Mouse (Mus musculus) fat pad, adult 2 months (tissue): ENCODE data around the gene Ccndbp1.
"Not testable (repeated sequence)": the region's sequence is repeated elsewhere in the genome, so short reads cannot be mapped to it uniquely, and the experiment has no call there.

Experiments
- DNase-seq: peaks from one replicate; pipeline ENCODE4 v3.0.0-alpha.2; 2011; ENCODE audit warnings: low read depth, low spot score; ENCODE audit errors: extremely low read depth

The Ccndbp1 gene

DNA sequence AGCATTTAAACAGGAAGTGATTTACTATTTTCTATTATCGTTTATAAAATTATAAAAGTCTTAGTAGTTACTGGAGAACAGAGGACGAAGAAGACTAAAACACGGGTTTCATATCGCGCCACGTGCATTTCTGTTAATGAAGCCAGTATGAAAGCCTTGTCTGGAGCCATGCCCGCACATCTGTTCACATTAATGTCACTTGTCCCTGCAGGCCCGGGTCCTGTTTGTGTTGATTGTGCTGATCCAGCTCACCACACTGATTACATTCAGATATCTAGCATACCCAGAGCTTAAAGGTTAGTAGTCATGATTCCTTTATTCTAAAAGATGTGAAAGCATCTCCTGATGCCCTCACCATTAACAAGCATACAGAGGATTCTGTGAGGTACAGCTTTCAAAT is 9.3 kb upstream of the Ccndbp1 start:
- no peak for DNase-seq

DNA sequence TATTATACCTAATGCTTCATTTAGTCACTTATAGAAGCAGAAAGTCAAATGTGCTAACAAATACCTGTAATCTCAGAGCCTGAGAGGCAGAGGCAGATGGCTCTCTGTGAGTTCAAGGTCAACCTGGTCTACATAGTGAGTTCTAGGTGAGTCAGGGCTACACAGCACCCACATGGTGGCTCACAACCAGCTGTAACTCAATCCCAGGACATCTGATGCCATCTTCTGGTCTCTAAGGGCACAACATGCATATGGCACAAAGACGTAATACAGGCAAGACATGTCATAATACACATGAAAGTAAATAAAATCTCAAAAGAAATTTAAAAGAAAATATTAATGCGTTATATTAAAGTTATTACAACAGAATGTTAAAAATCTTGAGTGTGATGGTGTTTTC is 4.6 kb upstream of the Ccndbp1 start:
- DNase-seq: no peak

DNA sequence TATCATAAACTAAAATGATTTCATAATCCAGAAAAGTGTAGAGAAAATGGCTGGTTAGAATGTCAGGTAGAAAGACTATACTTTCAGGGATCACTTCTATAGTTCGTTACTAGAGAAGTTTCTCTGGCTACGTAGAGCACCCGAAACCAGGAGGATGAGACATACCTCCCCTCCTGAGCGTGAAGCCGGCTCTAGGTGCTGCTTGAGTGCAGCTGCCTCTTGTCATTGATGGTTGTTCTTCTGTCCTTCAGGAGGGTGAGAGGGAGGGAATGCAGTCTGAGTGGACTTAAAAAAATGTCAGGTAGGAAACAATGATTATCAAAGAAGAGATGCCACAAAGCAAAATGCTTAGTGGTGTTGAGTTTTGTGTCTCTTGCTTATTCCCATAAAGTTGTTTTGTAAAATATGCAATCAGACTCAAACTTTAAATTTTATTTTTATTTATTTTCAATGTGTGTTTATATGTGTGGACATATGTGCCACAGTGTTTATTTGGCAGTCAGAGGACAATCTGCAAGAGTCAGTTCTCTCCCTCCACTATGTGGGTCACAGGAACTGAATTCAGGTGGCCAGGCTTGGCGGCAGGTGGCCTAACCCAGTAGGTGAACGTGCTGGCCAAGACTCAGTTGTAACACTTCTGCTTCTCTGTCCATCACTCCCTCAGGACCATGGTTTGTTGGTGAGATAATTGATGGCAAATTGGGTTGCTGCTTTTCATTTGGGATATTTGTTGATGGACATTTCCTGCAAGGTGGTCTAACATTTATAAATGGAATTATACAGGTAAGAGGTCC is 4.0 kb upstream of the Ccndbp1 start:
- no peak for DNase-seq

DNA sequence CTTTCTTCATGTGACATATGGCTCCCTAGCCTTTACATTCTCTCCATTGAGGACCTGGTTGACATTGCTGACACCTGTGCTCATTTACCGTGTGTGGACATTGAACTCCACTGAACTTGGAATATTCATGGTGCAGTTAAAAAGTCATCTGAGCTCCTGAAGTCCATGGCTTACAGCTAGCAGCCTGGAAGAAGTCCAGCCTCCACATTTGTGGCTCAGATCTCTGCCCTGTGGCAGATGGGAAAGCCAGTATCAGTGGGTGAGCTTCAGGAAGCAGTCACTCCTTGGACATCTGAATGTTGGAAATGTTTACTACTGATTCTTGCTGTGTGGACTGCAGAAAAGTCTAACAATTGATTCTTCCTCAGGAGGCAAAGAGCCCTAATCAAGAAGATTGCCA is 1.2 kb upstream of the Ccndbp1 start:
- DNase-seq: no peak

DNA sequence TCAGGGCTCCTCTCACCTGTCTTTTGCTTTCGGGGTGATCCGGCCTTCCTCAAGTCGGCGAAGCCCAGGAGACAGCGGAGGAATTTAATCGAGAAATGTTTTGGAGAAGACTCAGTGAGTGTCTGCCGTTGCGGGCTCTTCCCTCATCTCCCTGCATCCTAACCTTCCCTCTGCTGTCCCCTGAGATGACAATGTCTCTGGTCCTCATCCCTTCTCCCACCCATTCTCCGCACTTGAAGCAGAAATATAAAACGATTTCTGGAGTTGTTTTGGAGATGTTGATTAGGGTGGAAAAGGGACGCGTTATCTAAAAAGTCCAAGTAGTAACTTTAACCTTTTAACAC is 433 bp downstream of the Ccndbp1 start:
- no peak for DNase-seq

DNA sequence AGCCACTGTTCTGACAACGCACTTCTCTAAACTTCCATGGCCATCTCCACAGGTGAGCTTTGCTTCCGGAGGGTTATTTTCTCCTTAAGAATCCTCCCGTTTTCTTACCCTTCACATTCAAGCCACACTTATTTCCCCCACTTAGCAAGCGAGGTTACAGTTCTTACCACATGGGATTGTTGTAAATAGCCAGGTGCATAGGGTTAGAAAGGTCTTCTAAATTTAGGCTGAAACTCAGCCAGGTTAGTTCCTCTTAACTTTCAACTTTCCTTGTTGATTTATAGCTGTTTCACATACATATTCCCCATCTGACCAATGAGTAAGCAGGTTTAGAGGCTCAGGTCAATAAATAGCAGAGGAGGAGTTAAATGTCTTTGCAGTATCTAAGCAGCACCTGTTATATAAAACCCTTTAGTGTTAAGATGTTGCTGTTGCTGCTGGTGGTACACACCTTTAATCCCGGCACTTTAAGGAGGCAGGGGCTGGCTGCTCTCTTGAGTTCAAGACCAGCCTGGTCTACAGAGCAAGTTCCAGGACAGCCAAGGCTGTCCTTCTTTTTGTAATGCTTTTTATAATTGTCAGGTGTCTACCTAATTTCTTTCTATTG is 971 bp downstream of the Ccndbp1 start:
- DNase-seq: no peak

DNA sequence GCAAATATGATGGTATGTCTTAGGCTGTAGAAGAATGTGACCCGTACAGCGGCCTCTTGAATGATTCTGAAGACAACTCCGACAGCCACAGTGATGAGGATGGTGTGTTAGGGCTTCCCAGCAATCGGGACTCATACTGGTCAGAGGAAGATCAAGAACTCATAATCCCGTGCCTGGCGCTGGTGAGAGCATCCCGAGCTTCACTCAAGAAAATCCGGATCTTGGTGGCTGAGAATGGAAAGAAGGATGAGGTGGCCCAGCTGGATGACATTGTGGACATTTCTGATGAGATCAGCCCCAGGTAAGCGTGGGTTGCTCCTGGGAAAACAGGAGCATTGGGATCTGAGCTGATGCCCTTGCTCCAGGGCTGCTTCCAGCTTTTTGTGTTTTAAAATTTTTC is 4.5 kb downstream of the Ccndbp1 start:
- no peak for DNase-seq

DNA sequence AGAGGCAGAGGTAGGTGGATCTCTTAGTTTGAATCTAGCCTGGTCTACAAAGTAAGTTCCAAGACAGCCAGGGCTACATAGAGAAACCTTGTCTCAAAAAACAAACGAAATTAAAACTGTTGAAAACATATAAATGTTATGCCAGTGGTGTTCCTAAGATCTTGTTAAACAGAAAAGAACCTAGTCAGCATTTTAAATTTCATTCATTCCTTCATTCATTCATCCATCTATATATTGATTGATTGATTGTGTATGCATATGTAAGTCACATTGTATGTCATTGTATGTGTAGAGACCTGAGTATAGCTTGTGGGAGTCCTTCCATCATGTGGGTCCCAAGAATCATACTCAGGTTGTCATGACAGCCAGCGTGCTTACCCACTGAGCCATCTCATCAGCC is 7.3 kb downstream of the Ccndbp1 start:
- no peak for DNase-seq

DNA sequence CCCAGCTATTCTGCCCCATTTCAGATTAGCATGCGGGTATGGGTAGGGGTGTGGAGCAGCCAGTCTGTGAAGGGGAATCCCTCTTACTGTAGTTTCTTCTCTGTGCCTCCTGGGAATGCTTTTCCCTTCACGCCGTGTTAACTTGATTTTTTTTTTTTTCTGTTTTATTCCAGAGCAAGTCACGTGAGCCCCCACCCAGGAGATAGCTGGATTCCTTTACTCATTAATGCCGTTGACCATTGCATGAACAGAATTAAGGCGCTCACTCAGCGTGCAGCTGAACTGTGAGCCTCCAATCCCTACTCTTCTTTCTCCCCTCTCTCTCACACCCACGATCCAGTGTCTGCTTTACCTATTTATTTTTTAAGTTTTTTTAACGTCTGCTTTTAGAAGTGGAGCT is 8.0 kb downstream of the Ccndbp1 start:
- DNase-seq: no peak

DNA sequence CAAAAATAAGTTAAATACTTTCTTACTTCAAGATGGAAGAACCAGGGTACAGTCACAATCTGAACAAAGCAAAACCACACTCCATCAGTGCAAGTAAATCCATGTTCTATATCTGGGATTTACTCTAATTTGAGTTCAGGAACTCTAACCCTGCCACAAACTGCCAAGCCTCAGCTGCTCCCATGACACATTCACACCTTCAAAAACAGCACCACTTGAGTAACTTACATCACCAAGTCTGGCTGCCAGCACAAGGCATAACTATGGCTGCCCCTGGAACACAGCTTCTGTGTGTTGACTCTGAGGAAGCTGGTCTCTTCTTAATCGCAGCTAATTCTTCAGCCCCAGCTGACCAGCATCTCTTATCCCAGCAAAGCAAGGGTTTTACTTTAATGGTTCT is 8.9 kb downstream of the Ccndbp1 start:
- DNase-seq: no peak

DNA sequence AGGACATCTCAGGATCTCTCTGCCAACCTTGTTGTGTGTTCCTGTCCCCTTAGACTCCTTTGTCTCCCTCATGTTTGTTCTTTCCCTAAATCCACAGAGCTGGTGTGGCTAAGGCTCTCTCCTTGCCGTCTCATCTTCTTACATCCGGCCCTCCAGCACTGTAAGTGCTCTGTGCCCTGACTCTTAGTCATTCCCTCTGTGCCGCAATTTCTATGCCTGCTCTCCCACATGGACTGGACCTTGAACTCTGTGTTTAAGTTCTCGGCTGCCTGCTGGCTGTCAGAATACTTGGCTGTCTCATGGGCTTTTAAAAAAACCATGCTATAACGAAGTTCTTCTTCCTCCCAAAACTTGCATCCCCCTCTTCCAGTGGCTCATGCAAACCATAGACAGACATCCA is 14.7 kb downstream of the Ccndbp1 start:
- no peak for DNase-seq

DNA sequence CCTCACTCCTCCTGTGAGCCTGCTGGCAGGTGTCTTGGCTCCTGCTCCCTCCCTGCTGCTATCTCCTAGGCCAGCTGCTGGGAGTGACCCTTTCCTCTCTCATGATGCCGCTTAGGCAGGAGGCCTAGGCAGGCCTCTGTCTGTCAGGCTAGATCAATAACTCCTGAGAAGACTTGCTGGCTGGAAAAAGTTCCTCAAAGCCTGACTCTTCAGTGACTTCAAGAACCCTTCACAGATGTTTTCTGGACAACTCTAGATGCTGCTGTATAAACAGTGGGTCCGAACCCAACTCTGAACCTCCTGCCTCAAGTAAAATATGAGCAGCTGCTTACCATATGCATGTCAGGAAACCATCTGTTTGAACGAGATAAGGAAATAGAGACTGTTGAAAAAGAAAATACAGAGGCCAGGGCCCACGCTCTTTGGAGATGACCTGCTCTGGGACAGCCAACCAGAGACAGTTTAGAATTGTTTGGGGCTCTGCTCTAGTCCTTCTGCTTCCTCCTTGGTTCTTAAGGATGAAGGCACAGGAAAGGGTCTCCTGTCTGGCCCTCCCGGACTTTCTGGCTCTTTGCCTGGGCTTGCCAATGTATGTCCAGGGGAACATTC is 28.6 kb downstream of the Ccndbp1 start, which contains the start of gene Epb42:
Gene Epb42, minus strand, starts transcription at position 340 of the 609 bp plus-strand sequence.
- DNase-seq: no peak

DNA sequence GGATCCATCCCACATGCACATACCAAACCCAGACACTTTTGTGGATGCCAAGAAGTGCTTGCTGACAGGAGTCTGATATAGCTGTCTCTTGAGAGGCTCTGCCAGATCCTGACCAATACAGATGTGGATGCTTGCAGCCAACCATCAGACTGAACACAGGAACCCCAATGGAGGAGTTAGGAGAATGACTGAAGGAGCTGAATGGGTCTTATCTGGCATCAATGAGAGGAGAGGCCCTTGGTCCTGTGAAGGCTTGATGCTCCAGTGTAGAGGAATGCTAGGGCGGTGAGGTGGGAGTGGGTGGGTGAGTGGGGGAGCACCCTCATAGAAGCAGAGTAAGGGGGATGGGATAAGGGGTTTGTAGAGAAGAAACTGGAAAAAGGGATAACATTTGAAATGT is 30.6 kb downstream of the Ccndbp1 start:
- DNase-seq: not testable (repeated sequence)

DNA sequence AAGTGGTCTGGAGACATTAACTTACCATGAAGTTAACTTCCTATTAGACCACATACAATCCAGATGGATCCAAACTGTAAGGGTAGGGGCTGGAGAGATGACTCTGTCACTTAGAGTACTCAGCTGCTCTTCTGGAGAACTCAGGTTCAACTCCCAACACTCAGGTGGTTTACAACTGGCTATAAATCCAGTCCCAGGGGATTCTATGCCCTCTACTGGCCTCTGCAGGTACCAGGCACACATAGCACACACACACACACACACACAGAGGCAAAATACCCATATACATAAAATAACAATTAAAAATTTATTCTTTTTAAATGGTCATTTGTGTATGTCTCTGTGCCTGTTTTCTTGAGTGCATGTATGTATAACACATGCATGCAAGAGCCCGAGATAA is 31.2 kb downstream of the Ccndbp1 start:
- no peak for DNase-seq

DNA sequence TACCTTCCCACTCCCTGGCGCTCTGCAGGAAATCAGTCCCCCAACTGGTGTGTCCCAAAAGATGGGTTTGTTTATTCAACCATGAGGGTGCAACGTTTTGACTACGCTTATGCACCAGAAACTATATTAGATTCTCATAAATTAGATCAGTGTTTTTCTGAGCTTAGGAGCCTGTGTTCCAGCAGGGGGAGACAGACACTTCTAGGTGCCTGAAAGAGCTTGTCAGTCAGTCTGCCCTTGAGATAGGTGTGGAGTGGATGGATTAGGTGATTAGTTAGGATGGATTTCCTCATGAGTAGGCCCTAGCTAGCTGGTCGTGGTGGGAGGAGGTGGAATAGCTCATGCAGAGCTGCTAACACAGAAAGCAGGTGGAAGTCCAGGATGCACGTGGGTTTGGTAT is 32.9 kb downstream of the Ccndbp1 start:
- no peak for DNase-seq

DNA sequence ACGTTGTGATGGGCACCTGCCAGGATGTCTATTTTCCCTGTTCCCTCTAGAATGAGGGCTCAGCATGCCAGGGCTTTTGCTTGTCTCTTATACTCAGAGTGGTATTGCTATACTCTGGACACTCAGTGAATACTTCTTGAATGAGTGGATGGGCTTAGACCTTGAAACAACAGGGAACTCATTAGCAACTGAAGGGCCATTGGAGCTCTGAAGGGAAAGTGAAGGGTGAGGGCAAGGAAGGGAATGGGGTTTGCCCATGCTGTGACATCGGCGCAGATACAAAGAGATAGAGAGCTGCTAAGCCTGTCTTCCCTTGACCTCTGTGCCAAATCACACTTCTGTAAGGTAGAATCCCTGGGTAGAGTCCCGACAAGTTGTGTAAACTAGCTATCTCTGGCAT is 37.5 kb downstream of the Ccndbp1 start:
- DNase-seq: no peak

DNA sequence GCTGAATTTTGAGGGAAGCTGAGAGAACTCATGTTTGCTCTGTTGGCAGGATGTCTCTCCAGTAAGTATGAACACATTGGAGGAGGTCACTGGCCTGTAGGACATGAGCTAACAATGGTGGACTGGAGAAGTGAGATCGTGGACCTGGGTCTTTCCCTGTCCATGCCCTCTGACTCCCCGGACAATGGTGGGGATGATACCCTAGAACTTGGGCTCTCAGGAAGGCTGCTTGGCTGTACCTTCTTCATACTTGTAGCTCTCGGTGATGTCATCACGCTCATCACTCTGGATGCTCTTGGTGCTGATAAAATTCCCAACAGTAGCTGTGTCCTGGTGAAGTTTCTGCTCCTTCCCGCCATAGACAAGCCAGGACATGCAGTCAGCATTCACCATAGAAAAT is 44.0 kb downstream of the Ccndbp1 start:
- no peak for DNase-seq

DNA sequence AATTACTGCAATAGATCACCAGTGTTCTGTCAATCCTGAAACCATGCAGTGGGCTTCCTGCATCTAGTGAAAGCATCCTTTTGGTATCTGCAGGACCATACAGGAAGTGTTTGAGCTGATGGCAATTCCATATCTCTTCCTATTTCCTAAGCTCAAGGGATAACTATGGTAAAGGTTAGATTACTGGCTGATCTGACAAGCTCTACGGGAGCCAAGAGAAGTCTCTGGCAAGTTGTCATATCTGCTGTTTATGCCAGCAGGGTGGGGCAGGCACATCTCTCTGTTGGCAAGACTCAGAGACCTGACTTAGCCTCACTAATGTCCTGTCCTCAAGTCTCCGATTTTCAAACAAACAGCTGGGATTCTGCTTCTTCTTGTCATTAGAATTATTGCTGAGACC is 45.9 kb downstream of the Ccndbp1 start:
- no peak for DNase-seq

DNA sequence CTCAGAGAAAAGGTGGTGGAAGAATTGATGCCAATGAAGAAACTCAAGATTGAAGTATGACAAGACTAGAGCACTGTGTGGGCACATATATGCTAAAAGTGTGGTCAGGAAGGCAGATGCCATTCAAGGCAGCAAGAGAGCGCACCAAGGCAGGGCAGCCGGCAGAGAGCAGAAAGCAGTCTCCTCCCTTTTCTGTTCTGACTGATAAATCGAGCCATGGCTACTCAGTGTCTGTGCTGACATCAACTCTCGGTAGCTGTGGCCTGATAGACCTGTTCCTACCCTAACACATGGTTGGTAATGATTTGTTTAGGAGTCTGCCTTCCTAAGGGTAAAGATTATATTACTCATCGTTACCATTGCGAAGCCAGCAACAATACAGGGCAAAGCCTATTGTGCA is 47.7 kb downstream of the Ccndbp1 start:
- DNase-seq: peak; percentile 16

DNA sequence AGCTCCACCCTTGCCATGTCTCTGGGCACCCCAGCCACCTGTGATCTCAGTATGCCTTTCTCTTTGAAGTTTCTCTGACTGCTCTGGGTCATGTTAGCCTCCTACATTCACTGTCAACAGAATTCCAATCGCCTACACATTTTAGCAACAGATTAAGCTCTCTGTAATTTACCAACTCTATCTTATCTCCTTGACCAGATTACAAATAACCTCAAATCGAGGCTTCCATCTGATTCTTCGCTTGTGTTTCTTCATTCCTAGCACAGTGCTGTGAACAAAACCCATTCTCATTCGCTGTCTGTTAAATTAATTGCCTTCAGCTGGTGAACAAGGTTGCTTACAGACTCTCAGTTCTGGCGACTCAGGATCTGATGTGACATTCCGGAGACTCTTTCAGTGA is 49.8 kb downstream of the Ccndbp1 start:
- no peak for DNase-seq

DNA sequence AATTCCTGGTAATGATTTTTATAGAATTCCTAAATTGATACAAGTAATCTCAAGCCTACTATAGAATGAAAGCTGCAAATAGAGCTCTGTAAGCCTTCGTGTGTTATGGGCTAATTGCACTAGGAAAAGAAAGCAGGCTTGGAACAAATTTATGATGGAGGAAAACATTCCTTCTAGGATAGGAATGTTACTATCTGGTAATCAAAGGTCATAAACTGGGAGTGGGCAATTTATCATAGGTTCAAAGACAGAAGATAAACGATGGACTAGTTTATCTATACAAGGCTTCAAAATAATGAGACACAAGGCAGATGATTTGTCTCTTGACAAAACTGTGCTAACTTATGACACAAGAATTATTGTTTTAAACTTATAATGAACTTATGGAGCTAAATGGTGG is 53.1 kb downstream of the Ccndbp1 start:
- DNase-seq: no peak
